Mouse (Mus musculus) testis, adult 2 months (tissue): ENCODE measurements around the gene 0610037L13Rik.

Source experiments
- CTCF ChIP-seq: fragments of 200-500 bp; IDR thresholded peaks from 2 replicates; pipeline ENCODE4 v1.5.1; 2012; ENCODE audit warnings: low read depth, mild to moderate bottlenecking, inconsistent platforms, low read length, moderate library complexity; ENCODE audit not compliant: control insufficient read depth, insufficient read depth, insufficient replicate concordance
- POLR2A ChIP-seq: fragments of 200-500 bp; IDR thresholded peaks from 2 replicates; pipeline ENCODE4 v1.6.1; 2012; ENCODE audit warnings: low read depth, mild to moderate bottlenecking, inconsistent platforms, low read length, moderate library complexity; ENCODE audit not compliant: control insufficient read depth

DNA sequence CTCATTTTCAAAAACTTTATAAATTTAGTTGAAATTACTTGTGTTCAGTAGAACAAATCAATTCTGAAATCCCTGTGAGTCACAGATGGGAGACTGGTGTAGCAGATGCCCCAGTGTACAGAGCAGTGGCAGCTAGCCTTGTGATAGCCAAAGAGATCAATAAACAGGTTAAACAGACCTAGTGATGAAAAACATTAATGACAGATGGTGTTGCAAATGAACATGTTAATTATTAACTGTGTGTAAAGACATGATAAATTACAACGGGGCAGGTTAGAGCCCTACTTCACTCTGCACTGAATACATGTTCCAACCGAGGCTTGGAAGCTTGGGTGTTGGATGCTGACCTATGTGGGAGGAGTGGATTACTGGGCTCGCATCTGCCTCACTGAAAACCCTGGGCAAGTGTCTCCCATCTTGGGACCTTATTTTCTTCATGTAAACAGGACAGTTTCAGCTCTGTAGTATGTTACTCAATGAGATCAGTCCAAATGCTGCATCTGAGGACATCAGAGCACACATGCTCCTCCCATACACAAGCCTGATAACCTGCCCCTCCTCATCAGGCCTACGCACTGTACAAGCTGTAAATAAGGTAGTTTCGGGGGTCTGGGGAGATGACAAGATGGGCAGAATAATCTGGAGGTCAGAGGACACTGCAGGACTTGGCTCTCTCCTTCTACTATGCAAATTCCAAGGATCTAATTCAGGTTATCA is 9.8 kb downstream of the 0610037L13Rik start:
- TF ChIP-seq POLR2A (no peak), CTCF (no peak)
